ENCODE assay signal across 8 mouse cellular contexts in the genomic region with DNA sequence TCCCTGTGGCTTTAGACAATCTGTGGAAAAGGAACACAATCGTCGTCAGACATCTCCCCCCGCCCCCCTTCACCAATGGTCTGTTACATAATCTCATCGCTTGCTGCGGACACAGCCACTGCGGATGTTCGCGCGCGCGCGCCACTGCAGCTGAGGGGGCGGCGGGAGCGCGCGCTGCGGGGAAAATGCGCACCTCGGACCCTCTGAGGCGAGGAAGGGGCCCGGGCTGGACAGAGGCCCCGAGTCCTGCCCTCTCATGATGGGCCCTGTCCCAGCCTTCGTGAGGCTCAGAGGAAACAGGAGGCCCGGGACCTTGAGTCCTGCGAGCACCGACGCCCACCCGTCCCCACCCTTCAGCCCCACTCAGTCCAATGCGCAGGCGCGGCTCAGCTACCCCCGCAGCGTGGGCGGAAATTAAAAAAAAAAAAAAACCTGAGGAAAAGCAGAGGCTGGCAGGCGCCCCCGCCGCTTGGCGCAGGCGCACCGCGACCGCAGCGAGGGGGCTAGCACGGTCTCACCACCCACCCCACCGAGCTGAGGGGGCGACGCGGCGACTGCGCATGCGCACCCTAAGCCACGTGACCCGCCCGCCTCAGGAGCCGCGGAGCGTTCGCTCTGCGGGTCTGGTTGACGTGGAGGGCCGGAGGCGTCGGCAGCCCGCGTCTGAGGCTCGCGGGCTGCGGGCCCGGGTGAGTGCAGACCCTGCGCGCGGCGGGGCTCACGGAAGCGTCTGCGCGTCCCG. TPM values are rescaled to one million over a fixed set of nuclear protein-coding genes. Genes with fewer than 3 reads are reported as not detected.
DNase-seq lines count a peak whose midpoint lies in the region; ATAC-seq and TF ChIP-seq lines count a peak whose summit lies in the region.

Gene Ttc3 (plus strand): TSS at position 446 of the 742 bp plus-strand sequence.

- peaks cover 44% of the 10 kb centered on the region for H3K4me1 ChIP-seq in hindbrain, embryonic 10.5 days (replicated peaks)
- H3K4me1 ChIP-seq in lung, postnatal 0 days (ENCODE audit: insufficient read depth, low read depth, low read length): 0 out of 2 replicates have a peak, but pooled peaks cover 4% of the 10 kb centered on the region

- H3K9ac ChIP-seq in lung, postnatal 0 days (replicated peaks; ENCODE audit: low read depth): peak within 1 kb of the TSS; percentile 85

- TF ChIP-seq EP300 in lung, postnatal 0 days (IDR thresholded peaks at IDR 0.05): peak; percentile 38; the same call in 1 of the 2 replicates

- H3K27ac ChIP-seq in hindbrain, embryonic 10.5 days: peak within 1 kb of the TSS; percentile 99
- H3K27ac ChIP-seq in lung, postnatal 0 days (ENCODE audit: low read length): peak within 1 kb of the TSS; percentile 96

- no peak for TF ChIP-seq CTCF in lung, postnatal 0 days (IDR thresholded peaks at IDR 0.05)

- H3K4me3 ChIP-seq in hindbrain, embryonic 10.5 days: peak within 1 kb of the TSS; percentile 90
- H3K4me3 ChIP-seq in lung, postnatal 0 days (ENCODE audit: low read depth, low read length): peak within 1 kb of the TSS; percentile 94

- H3K36me3 ChIP-seq in hindbrain, embryonic 10.5 days: peaks cover 11% of the 10 kb centered on the region
- H3K36me3 ChIP-seq in lung, postnatal 0 days (ENCODE audit: insufficient read depth, low read length): no peaks in the 10 kb centered on the region

- under 1% methylated on average over 79 of the region's 79 CpGs for WGBS in hindbrain, embryonic 10.5 days
- under 1% methylated on average over 75 of the region's 79 CpGs for WGBS in lung, postnatal 0 days

- DNase-seq in MEL-GATA-1-ER (ENCODE audit: extremely low read depth, low read depth): peak; percentile 51
- peak; percentile 96 for DNase-seq in cerebellum, adult 8-10 months
- peak; percentile 97 for DNase-seq in hindbrain, embryonic 10.5 days (ENCODE audit: low spot score)
- peak; percentile 96 for DNase-seq in layer of hippocampus, adult 9-11 months
- DNase-seq in lung, postnatal 0 days (ENCODE audit: low spot score): peak; percentile 93
- peak; percentile 92 for DNase-seq in ovary, postnatal 14 days (ENCODE audit: low spot score)
- peak; percentile 98 for DNase-seq in thymus, postnatal 14 days

- peak within 1 kb of the TSS; percentile 92 for H3K4me2 ChIP-seq in lung, postnatal 0 days (replicated peaks; ENCODE audit: low read depth, low read length)

- peak; percentile 60 for ATAC-seq in frontal cortex, adult (ENCODE audit: low TSS enrichment)
- ATAC-seq in lung, postnatal 0 days: peak; percentile 88

- H3K27me3 ChIP-seq in hindbrain, embryonic 10.5 days (ENCODE audit: insufficient read depth, poor library complexity, severe bottlenecking): no peaks in the 10 kb centered on the region
- H3K27me3 ChIP-seq in lung, postnatal 0 days (replicated peaks; ENCODE audit: insufficient read depth, low read length): no peaks in the 10 kb centered on the region

- H3K9me3 ChIP-seq in hindbrain, embryonic 10.5 days: no peaks in the 10 kb centered on the region
- H3K9me3 ChIP-seq in lung, postnatal 0 days (ENCODE audit: low read length): no peaks in the 10 kb centered on the region

RNA-seq across cellular contexts. Expression of gene Ttc3, which starts in this region (rescaled TPM):
- 318 and 335 TPM in 2 replicates for polyA plus RNA-seq in hindbrain, embryonic 10.5 days (2016; fragmentation: Nextera tagmentation; extraction: Ambion mirVana)
- polyA plus RNA-seq in lung, postnatal 0 days (2015; fragmentation: Nextera tagmentation; extraction: Ambion mirVana): 68.9 and 78.9 TPM in 2 replicates

Comparison
In these comparisons a context has a peak if more than half of its experiments do, and no peak if none do; other contexts are left out.
1. Peak in every context shown above with its lines: DNase-seq, ATAC-seq, H3K4me3 ChIP-seq and H3K27ac ChIP-seq.